12 mouse cellular contexts compared by ENCODE assay signal in the genomic region with DNA sequence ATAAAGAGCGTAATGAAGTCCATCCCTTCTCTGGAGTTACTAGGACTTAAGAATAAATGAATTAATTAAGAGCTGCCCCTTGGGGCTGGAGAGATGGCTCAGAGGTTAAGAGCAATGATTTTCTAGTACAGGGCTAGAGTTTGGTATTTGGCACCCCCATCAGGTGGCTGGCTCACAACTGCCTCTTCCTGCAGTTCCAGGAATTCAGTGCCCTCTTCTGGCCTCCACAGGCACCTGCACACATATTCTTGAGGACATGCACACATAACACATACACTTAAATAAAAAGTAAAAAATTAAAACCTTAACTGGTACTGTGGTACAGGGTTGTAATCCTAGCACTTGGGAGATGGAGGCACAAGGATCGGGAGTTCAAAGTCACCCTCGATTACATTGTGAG. TPM values are rescaled to one million over a fixed set of nuclear protein-coding genes. Genes with fewer than 3 reads are reported as not detected.
A peak's percentile ranks its signal among the peaks of the same experiment; 100 is the strongest.
DNase-seq lines count a peak whose midpoint lies in the region; ATAC-seq and TF ChIP-seq lines count a peak whose summit lies in the region.
"Had no signal": no experiment of that assay in that cellular context is flagged by ENCODE, and none has a peak within 500 bp of the region (broad histone marks: within the 10 kb centered on the region; RNA-seq: fewer than 3 reads in every experiment).

No protein-coding gene starts in this region.

- intact Hi-C loops in heart, postnatal 14 days (cut with DNase I): no loop called here

- WGBS in kidney, postnatal 0 days: 98% methylated on average over 3 of the region's 3 CpGs
- WGBS in kidney, embryonic 15.5 days: 97% methylated on average over 3 of the region's 3 CpGs
- WGBS in liver, embryonic 14.5 days (ENCODE audit: insufficient replicate concordance): 81% methylated on average over 3 of the region's 3 CpGs

- TF ChIP-seq CTCF in kidney, postnatal 0 days (IDR thresholded peaks at IDR 0.05; ENCODE audit: low read depth): peak; percentile 65
- peak; percentile 36; the same call in 1 of the 2 replicates for TF ChIP-seq CTCF in G1E (IDR thresholded peaks at IDR 0.05; ENCODE audit: low read depth, low read length)
- peak; percentile 67 for TF ChIP-seq CTCF in liver, embryonic 14.5 days (IDR thresholded peaks at IDR 0.05; ENCODE audit: low read depth)

- H3K4me2 ChIP-seq in kidney, postnatal 0 days (ENCODE audit: low read length): no peak overlapping the region
- H3K4me2 ChIP-seq in kidney, embryonic 15.5 days: no peak overlapping the region
- H3K4me2 ChIP-seq in liver, embryonic 14.5 days (ENCODE audit: low read depth): no peak overlapping the region
- H3K4me2 ChIP-seq: forebrain, embryonic 15.5 days; heart, embryonic 11.5 days; neural tube, embryonic 12.5 days had no signal

- H3K27me3 ChIP-seq in kidney, postnatal 0 days (ENCODE audit: insufficient read depth, low read length): no peaks in the 10 kb centered on the region
- no peaks in the 10 kb centered on the region for H3K27me3 ChIP-seq in kidney, embryonic 15.5 days
- H3K27me3 ChIP-seq in G1E (ENCODE audit: insufficient read depth, low read length): peaks cover 18% of the 10 kb centered on the region
- H3K27me3 ChIP-seq in liver, embryonic 14.5 days (ENCODE audit: control insufficient read depth, insufficient read depth, low read length): no peaks in the 10 kb centered on the region
- H3K27me3 ChIP-seq: forebrain, embryonic 15.5 days; neural tube, embryonic 12.5 days had no signal

- H3K9me3 ChIP-seq in kidney, postnatal 0 days (replicated peaks; ENCODE audit: low read length): no peaks in the 10 kb centered on the region
- H3K9me3 ChIP-seq in kidney, embryonic 15.5 days (replicated peaks): no peaks in the 10 kb centered on the region
- H3K9me3 ChIP-seq in G1E (replicated peaks): no peaks in the 10 kb centered on the region
- H3K9me3 ChIP-seq in liver, embryonic 14.5 days (ENCODE audit: control insufficient read depth, low read length): no peaks in the 10 kb centered on the region
- H3K9me3 ChIP-seq: forebrain, embryonic 15.5 days; neural tube, embryonic 12.5 days had no signal

- no peaks in the 10 kb centered on the region; the same call in 1 of the 2 replicates for H3K4me1 ChIP-seq in kidney, postnatal 0 days (replicated peaks; ENCODE audit: insufficient read depth, low read length)
- H3K4me1 ChIP-seq in kidney, embryonic 15.5 days: 0 out of 2 replicates have a peak, but pooled peaks cover 3% of the 10 kb centered on the region
- H3K4me1 ChIP-seq in G1E (ENCODE audit: insufficient read depth, low read depth, low read length): peaks cover 13% of the 10 kb centered on the region
- H3K4me1 ChIP-seq in liver, embryonic 14.5 days (replicated peaks; ENCODE audit: control insufficient read depth in 2 of 2, insufficient read depth in 2 of 2, low read length in 1 of 2): peaks cover 0 to 1% of the 10 kb centered on the region in 2 experiments; a peak in 2 of 4 replicates
- H3K4me1 ChIP-seq: forebrain, embryonic 15.5 days; neural tube, embryonic 12.5 days had no signal

- no peak overlapping the region for H3K4me3 ChIP-seq in kidney, postnatal 0 days (replicated peaks; ENCODE audit: low read depth, low read length)
- no peak overlapping the region for H3K4me3 ChIP-seq in kidney, embryonic 15.5 days (replicated peaks)
- no peak overlapping the region for H3K4me3 ChIP-seq in G1E (ENCODE audit: low read depth, low read length)
- no peak overlapping the region for H3K4me3 ChIP-seq in liver, embryonic 14.5 days (ENCODE audit: insufficient read depth in 1 of 2, low read depth in 2 of 2, low read length in 2 of 2)
- H3K4me3 ChIP-seq: forebrain, embryonic 15.5 days; neural tube, embryonic 12.5 days had no signal

- H3K36me3 ChIP-seq in kidney, postnatal 0 days (ENCODE audit: insufficient read depth, low read length): no peaks in the 10 kb centered on the region
- H3K36me3 ChIP-seq in kidney, embryonic 15.5 days: no peaks in the 10 kb centered on the region
- no peaks in the 10 kb centered on the region for H3K36me3 ChIP-seq in G1E (replicated peaks)
- no peaks in the 10 kb centered on the region for H3K36me3 ChIP-seq in liver, embryonic 14.5 days (replicated peaks; ENCODE audit: control insufficient read depth, insufficient read depth, low read depth)
- H3K36me3 ChIP-seq: forebrain, embryonic 15.5 days; neural tube, embryonic 12.5 days had no signal

- TF ChIP-seq EP300 in liver, embryonic 14.5 days (IDR thresholded peaks at IDR 0.05; ENCODE audit: low read depth): no peak

- no peak for ATAC-seq in kidney, postnatal 0 days (replicated peaks; ENCODE audit: low FRiP score, low read depth)
- ATAC-seq in kidney, embryonic 15.5 days (replicated peaks; ENCODE audit: low FRiP score): no peak
- ATAC-seq in G1E (ENCODE audit: extremely low read depth, insufficient number of reproducible peaks, low FRiP score, poor library complexity, severe bottlenecking): 0 out of 2 replicates have a peak, but pooled peaks have one; percentile 40
- no peak for ATAC-seq in liver, embryonic 14.5 days (ENCODE audit: insufficient read depth)
- ATAC-seq: forebrain, embryonic 15.5 days had no signal

- no peak overlapping the region for H3K9ac ChIP-seq in kidney, postnatal 0 days (ENCODE audit: low read depth, low read length)
- no peak overlapping the region for H3K9ac ChIP-seq in kidney, embryonic 15.5 days
- no peak overlapping the region for H3K9ac ChIP-seq in liver, embryonic 14.5 days (replicated peaks)
- H3K9ac ChIP-seq: forebrain, embryonic 15.5 days; neural tube, embryonic 12.5 days had no signal

- peak; percentile 40 for DNase-seq in kidney, postnatal 0 days (ENCODE audit: low spot score)
- peak; percentile 24 for DNase-seq in CD4-positive helper T cell, adult 2 months (ENCODE audit: low read depth, low spot score)
- DNase-seq in G1E (ENCODE audit: low spot score): peak; percentile 50
- peak in 2 of 3 experiments; percentile 14 to 20 for DNase-seq in liver, embryonic 14.5 days (ENCODE audit: low read depth in 3 of 3, low spot score in 3 of 3)
- DNase-seq in right cerebral cortex, postnatal 25 days: no peak
- DNase-seq in heart, postnatal 14 days: no peak
- DNase-seq: kidney, postnatal 14 days had no signal

- no peak overlapping the region for H3K27ac ChIP-seq in kidney, postnatal 0 days
- H3K27ac ChIP-seq in kidney, embryonic 15.5 days: no peak overlapping the region
- H3K27ac ChIP-seq in liver, embryonic 14.5 days: no peak overlapping the region
- H3K27ac ChIP-seq: forebrain, embryonic 15.5 days; macrophage; neural tube, embryonic 12.5 days had no signal

RNA-seq across cellular contexts. Expression of gene Snx6, which starts 29.7 kb away (rescaled TPM):
- polyA plus RNA-seq in kidney, postnatal 0 days (2015; fragmentation: Nextera tagmentation; extraction: Ambion mirVana): 256 and 259 TPM in 2 replicates
- 186 and 200 TPM in 2 replicates for polyA plus RNA-seq in kidney, embryonic 15.5 days (2015; fragmentation: Nextera tagmentation; extraction: Ambion mirVana)
- total RNA-seq in G1E (2014; fragmentation: Nextera tagmentation) (74.0 and 80.4 TPM in 2 replicates), G1E (2017) (162 and 188 TPM in 2 replicates)
- 14.0 and 17.5 TPM in 2 replicates for polyA plus RNA-seq in G1E (2012)
- polyA plus RNA-seq in liver, embryonic 14.5 days (2012; rRNA removed): 11.3 and 17.4 TPM in 2 replicates
- polyA plus RNA-seq in liver, embryonic 14.5 days (2014; fragmentation: Nextera tagmentation; extraction: Ambion mirVana): 46.1 and 50.5 TPM in 2 replicates
- total RNA-seq in heart, postnatal 14 days (2021): 10 to 100 TPM; 38.0 to 39.8 TPM

RNA-seq across cellular contexts. Expression of gene Cfl2, which starts 37.5 kb away (rescaled TPM):
- 162 and 163 TPM in 2 replicates for polyA plus RNA-seq in kidney, postnatal 0 days (2015; fragmentation: Nextera tagmentation; extraction: Ambion mirVana)
- polyA plus RNA-seq in kidney, embryonic 15.5 days (2015; fragmentation: Nextera tagmentation; extraction: Ambion mirVana): 192 and 207 TPM in 2 replicates
- 53.0 and 72.6 TPM in 2 replicates for total RNA-seq in G1E (2014; fragmentation: Nextera tagmentation)
- 45.0 and 46.9 TPM in 2 replicates for total RNA-seq in G1E (2017)
- polyA plus RNA-seq in G1E (2012): 2.7 and 3.1 TPM in 2 replicates
- 7.8 and 8.8 TPM in 2 replicates for polyA plus RNA-seq in liver, embryonic 14.5 days (2012; rRNA removed)
- polyA plus RNA-seq in liver, embryonic 14.5 days (2014; fragmentation: Nextera tagmentation; extraction: Ambion mirVana): 30.8 and 34.3 TPM in 2 replicates
- total RNA-seq in heart, postnatal 14 days (2021): 100 to 1,000 TPM; 329 to 343 TPM

Comparison
In these comparisons a context has a peak if more than half of its experiments do, and no peak if none do; other contexts are left out.
1. DNase-seq: peak in kidney, postnatal 0 days (single experiment), CD4-positive helper T cell, adult 2 months (single experiment), G1E (single experiment) and liver, embryonic 14.5 days (2 of 3); none in right cerebral cortex, postnatal 25 days (single experiment) and heart, postnatal 14 days (0 of 2).
2. Peak in every context shown above with its lines, with median percentiles within 50 percentile points of each other: CTCF ChIP-seq.